Mouse (Mus musculus): ENCODE measurements around the gene Pcyt2. TPM values are rescaled to one million over a fixed set of nuclear protein-coding genes. Genes with fewer than 3 reads are reported as not detected.

The Pcyt2 gene
- total and polyA plus RNA-seq, 2 experiments from 2014 or later = 125 to 142 TPM

DNA sequence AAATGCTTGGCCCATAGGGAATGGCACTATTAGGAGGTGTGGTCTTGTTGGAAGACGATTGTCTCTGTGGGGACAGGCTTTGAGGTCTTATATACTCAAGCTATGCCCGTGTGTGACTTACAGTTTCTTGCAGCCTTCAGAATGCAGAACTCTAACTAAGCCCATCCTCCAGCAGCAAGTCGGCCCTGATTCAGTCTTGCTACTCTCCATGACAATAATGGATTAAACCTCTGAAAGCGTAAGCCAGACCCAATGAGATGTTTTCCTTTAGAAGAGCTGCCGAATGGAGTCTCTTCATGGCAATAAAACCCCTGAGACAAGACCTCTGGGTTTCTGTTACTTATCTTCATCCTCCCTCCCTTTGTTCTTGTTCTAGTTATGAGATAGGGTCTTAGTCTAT, 17.1 kb upstream of the Pcyt2 start:
- ATAC-seq (no peak), DNase-seq (ENCODE audit: low spot score) (no peak)
- Histone ChIP-seq H3K9me3 (ENCODE audit: low read length) (no peaks in the 10 kb centered on the region), H3K4me1 (ENCODE audit: insufficient read depth, low read length) (peaks cover 17% of the 10 kb centered on the region), H3K27ac (no peak overlapping the region), H3K4me2 (ENCODE audit: low read depth, low read length) (no peak overlapping the region), H3K36me3 (ENCODE audit: insufficient read depth, low read length) (no peaks in the 10 kb centered on the region), H3K9ac (replicated peaks; ENCODE audit: low read length) (no peak overlapping the region), H3K4me3 (ENCODE audit: low read length) (no peak overlapping the region), H3K27me3 (ENCODE audit: insufficient read depth, low read length) (no peaks in the 10 kb centered on the region)
- 88% methylated on average over 5 of the region's 5 CpGs for WGBS
- TF ChIP-seq CTCF (IDR thresholded peaks at IDR 0.05; ENCODE audit: low read depth) = no peak

DNA sequence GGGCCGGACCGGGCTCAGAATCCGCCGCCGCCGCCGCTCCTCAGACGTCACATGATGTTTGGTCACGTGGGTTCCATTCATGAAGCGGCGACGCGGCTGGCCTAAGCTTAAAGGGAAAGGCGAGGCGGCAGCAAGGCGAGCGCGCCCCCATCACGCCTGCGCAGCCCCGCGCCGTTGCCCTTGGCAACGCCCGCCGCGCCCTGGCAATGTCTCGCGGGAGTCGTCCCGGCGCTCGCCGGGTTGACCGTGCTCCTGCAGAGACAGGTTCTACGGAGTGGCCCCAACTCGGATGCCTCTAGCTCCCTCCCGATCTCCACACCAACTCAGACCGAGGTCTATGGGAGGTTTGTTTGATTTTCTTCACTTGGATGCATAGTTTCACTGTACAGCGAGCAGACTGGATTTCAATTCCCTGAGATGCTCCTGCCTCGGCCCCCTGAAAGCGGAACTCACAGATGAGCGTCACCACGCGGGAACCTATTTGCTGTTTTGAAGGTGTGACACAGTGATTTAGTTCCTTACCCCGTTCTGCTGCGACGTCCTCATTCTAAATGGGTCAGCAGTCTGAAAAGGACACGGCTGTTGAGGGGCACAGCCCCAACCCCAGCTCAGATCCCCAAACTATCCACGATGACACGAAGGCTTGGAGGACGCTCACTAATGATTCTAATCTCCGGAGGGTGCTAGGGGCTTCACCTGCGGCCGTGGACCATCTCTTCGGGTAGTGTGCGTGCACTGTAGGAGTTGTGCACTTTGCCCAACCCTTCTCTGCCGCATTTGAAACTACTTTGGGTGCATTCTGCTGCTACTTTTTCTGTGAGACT, 16.0 kb upstream of the Pcyt2 start, which contains the start of gene Mafg:
Gene Mafg, minus strand, starts transcription at position 81 of the 824 bp plus-strand sequence.
- H3K27me3 ChIP-seq (ENCODE audit: insufficient read depth, low read length) = no peaks in the 10 kb centered on the region
- peak within 1 kb of the TSS; percentile 96 for H3K4me2 ChIP-seq (ENCODE audit: low read depth, low read length)
- no peaks in the 10 kb centered on the region for H3K36me3 ChIP-seq (ENCODE audit: insufficient read depth, low read length)
- 12% methylated on average over 58 of the region's 58 CpGs for WGBS
- peaks cover 17% of the 10 kb centered on the region for H3K4me1 ChIP-seq (ENCODE audit: insufficient read depth, low read length)
- ATAC-seq (peak; percentile 94), DNase-seq (ENCODE audit: low spot score) (peak; percentile 98)
- H3K9me3 ChIP-seq (ENCODE audit: low read length) = no peaks in the 10 kb centered on the region
- peak within 1 kb of the TSS; percentile 92 for H3K4me3 ChIP-seq (ENCODE audit: low read length)
- H3K9ac ChIP-seq (replicated peaks; ENCODE audit: low read length) = peak within 1 kb of the TSS; percentile 88
- TF ChIP-seq CTCF (IDR thresholded peaks at IDR 0.05; ENCODE audit: low read depth) = no peak
- peak within 1 kb of the TSS; percentile 88 for H3K27ac ChIP-seq

DNA sequence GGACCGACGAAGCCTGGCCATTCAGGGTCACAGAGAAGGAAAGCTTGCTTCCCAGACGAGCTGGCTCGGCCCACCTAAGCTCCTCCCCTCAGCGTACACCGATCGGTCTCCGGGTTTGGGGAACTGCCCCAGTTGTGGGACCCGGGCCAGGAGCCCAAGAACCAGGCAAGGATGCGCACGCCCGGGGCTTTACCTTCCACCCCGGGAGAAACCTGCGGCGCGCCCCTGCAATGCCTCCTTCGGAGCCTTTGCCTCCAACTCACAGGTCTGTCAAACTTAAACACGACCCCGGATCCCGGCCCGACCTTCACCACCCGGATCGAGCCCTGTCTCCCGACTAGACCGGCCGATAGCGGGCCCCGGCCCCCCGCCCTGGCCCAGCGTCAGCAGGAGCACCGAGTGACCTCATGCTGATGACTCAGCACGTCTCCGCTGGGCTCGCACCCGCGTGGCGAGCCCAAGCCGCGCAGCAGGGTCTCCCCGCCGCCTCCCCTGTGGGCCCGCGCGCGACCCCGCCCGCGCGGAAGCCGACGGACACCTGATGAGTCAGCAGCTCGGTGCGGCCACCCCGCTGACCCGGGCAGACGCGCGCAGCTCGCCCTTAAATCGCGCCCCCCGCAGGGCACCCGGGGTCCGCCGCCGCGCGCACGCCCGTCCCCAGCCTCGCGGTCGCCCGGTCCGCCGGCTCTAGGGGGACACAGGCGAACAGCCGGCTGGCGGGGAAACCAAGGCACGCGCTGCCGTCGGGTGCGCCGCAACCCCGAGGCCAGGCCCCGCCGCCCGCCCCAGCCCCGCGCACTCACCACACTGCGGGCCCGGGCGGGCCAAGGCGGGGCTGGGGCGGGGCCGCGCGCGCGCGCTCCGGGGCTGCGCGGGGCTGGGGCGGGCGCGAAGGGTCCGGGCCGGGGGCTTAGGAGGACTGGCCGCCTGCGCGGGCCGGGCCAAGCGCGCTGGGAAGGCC, 15.1 kb upstream of the Pcyt2 start:
- ATAC-seq = peak; percentile 76
- under 1% methylated on average over 103 of the region's 116 CpGs for WGBS
- H3K36me3 ChIP-seq (ENCODE audit: insufficient read depth, low read length) = no peaks in the 10 kb centered on the region

DNA sequence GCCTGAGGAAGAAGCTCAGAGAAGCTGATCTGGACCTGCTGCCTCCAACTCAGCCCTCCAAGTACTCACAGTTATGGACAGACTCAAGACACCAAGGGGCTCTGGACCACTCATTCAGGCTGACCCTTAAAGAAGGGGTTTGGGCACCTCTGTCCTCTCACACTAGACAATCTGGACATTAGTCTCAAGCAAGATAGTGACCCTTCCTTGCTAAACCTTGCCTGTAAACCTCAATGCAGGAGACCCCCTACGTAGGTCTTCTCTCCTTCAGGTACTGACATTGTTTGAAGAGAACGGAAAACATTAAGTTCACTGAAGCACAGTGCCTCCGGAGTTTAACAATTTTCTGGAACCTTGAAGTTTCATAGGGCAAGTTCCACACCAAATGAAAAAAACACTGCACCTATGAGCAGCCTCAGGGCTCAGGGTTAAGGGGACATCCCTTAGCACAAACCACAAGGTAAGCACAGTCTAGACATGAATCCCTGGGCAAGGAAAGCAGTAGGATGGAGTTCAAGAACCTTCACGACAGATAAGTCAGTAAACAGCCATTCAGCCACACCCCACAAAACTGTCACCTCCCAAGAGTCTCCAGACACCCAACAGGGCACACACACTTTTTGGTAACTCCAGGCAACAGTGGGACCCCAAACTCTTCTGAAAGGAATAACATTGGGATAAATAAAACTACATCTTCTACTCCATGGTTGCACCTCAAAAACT, 14.2 kb upstream of the Pcyt2 start:
- H3K4me3 ChIP-seq (ENCODE audit: low read length) = peak overlapping the region; percentile 92
- 0 out of 2 replicates have a peak, but pooled peaks cover 4% of the 10 kb centered on the region for H3K36me3 ChIP-seq (ENCODE audit: insufficient read depth, low read length)
- no peaks in the 10 kb centered on the region for H3K27me3 ChIP-seq (ENCODE audit: insufficient read depth, low read length)
- ATAC-seq = no peak
- peaks cover 17% of the 10 kb centered on the region for H3K4me1 ChIP-seq (ENCODE audit: insufficient read depth, low read length)
- H3K9ac ChIP-seq (replicated peaks; ENCODE audit: low read length) = peak overlapping the region; percentile 88
- TF ChIP-seq CTCF (IDR thresholded peaks at IDR 0.05; ENCODE audit: low read depth) = no peak
- DNase-seq (ENCODE audit: low spot score) = no peak
- WGBS = 62% methylated on average over 4 of the region's 4 CpGs
- peak overlapping the region; percentile 96 for H3K4me2 ChIP-seq (ENCODE audit: low read depth, low read length)
- no peaks in the 10 kb centered on the region for H3K9me3 ChIP-seq (ENCODE audit: low read length)
- peak overlapping the region; percentile 88 for H3K27ac ChIP-seq

More for the DNA sequence above, 15.1 kb upstream of the Pcyt2 start:
- Histone ChIP-seq H3K27me3 (ENCODE audit: insufficient read depth, low read length) (no peaks in the 10 kb centered on the region), H3K4me1 (ENCODE audit: insufficient read depth, low read length) (peaks cover 17% of the 10 kb centered on the region), H3K4me2 (ENCODE audit: low read depth, low read length) (peak overlapping the region; percentile 96), H3K9me3 (ENCODE audit: low read length) (no peaks in the 10 kb centered on the region), H3K4me3 (ENCODE audit: low read length) (peak overlapping the region; percentile 92), H3K9ac (replicated peaks; ENCODE audit: low read length) (peak overlapping the region; percentile 88), H3K27ac (peak overlapping the region; percentile 88)
- peak; percentile 68 for DNase-seq (ENCODE audit: low spot score)
- TF ChIP-seq CTCF (IDR thresholded peaks at IDR 0.05; ENCODE audit: low read depth) = no peak

DNA sequence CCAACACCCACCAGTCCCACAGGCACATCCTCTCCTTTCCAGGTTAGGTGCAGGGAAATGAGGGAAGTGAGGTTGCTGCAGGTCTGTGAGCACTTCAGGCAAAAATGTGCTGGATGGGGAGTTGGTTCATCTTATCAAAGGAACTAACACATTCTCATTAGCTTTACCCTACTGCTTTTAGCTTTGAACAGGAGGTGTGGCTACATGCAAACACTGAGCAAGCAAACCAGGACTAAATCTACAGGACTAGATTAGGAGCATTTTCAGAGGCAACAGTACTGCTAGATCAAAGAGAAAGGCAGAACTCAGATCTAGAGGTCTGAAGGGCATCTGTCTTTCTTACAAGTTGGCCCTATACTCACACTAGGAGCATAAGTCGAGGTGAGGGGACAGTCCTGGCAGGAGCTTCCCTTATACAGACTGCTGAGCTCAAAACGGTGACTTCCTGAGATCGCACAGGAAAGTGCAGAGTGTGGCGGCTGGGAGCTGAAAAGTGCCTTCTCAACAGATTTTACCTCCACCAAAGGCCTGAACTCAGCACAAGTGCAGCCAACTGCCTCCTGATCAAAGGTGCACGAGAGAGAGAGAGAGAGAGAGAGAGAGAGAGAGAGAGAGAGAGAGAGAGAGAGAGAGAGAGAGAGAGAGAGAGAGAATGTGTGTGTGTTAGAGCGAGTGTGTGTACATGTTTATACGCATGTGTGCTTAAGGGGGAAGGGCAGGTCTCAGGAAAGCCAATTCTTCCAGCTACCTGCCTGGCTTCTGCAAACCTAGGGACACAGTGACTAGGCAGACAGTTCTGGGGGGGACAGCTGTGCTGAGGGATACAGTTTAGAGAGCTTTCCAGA, 13.4 kb upstream of the Pcyt2 start:
- H3K9ac ChIP-seq (replicated peaks; ENCODE audit: low read length) = no peak overlapping the region; the same call in 1 of the 2 replicates
- no peaks in the 10 kb centered on the region for H3K9me3 ChIP-seq (ENCODE audit: low read length)
- peak overlapping the region; percentile 41 for H3K27ac ChIP-seq
- H3K27me3 ChIP-seq (ENCODE audit: insufficient read depth, low read length) = no peaks in the 10 kb centered on the region
- H3K4me2 ChIP-seq (ENCODE audit: low read depth, low read length) = peak overlapping the region; percentile 96
- no peak for TF ChIP-seq CTCF (IDR thresholded peaks at IDR 0.05; ENCODE audit: low read depth)
- WGBS = 48% methylated on average over 6 of the region's 7 CpGs
- DNase-seq (ENCODE audit: low spot score) = no peak
- no peak overlapping the region for H3K4me3 ChIP-seq (ENCODE audit: low read length)
- 0 out of 2 replicates have a peak, but pooled peaks cover 5% of the 10 kb centered on the region for H3K36me3 ChIP-seq (ENCODE audit: insufficient read depth, low read length)
- H3K4me1 ChIP-seq (ENCODE audit: insufficient read depth, low read length) = peaks cover 17% of the 10 kb centered on the region
- ATAC-seq = no peak
